Mouse (Mus musculus) CH12.LX (cell line): Measurements from ENCODE around the gene Trem1. TPM values are rescaled to one million over a fixed set of nuclear protein-coding genes. Genes with fewer than 3 reads are reported as not detected.

Experiments
- DNase-seq: peaks from one replicate; pipeline ENCODE4 v3.0.0-alpha.2; 2013; ENCODE audit errors: extremely low read depth
- H3K27ac ChIP-seq: 2 replicates; pipeline ENCODE4 v1.5.1; 2012; ENCODE audit warnings: low read depth, mild to moderate bottlenecking, control low read depth, moderate library complexity; ENCODE audit not compliant: insufficient read depth
- H3K27me3 ChIP-seq: replicated peaks from 2 replicates; pipeline ENCODE3; 2012; ENCODE audit warnings: inconsistent platforms
- H3K36me3 ChIP-seq, 2 experiments: replicated peaks in 1 of 2; 2 replicates each; pipeline versions ENCODE3 to v1.6.1; 2012; ENCODE audit warnings: inconsistent platforms in 1 of 2, low read length in 1 of 2, mild to moderate bottlenecking in 1 of 2, mixed read lengths in 1 of 2, moderate library complexity in 1 of 2; ENCODE audit not compliant: control insufficient read depth in 1 of 2, insufficient read depth in 1 of 2
- H3K4me1 ChIP-seq, 2 experiments: 2 replicates each; pipeline ENCODE4 v1.6.1; 2012; ENCODE audit warnings: inconsistent platforms in 1 of 2, moderate library complexity in 1 of 2; ENCODE audit not compliant: insufficient read depth in 2 of 2, control insufficient read depth in 1 of 2
- H3K4me2 ChIP-seq: 2 replicates; pipeline ENCODE4 v1.6.1; 2012; ENCODE audit warnings: low read depth, mild to moderate bottlenecking, control low read depth; ENCODE audit not compliant: poor library complexity, insufficient read depth, severe bottlenecking
- H3K4me3 ChIP-seq, 3 experiments: fragments of 150-350 bp in 1 of 3; sonication (generic) in 1 of 3; replicated peaks in 1 of 3; 2 replicates each; pipeline versions ENCODE3 to v1.5.1; 2011 to 2012; ENCODE audit warnings: low read depth in 2 of 3, low read length in 2 of 3, mild to moderate bottlenecking in 2 of 3, moderate library complexity in 2 of 3, control low read depth in 1 of 3, improper control_type of control experiment in 1 of 3, inconsistent platforms in 1 of 3, mixed read lengths in 1 of 3; ENCODE audit not compliant: poor library complexity in 1 of 3
- H3K79me2 ChIP-seq: replicated peaks from 2 replicates; pipeline ENCODE4 v1.6.1; 2012; ENCODE audit warnings: mild to moderate bottlenecking, moderate library complexity; ENCODE audit not compliant: control insufficient read depth, poor library complexity, insufficient read depth, severe bottlenecking; ENCODE audit errors: extremely low read depth
- H3K9ac ChIP-seq: 2 replicates; pipeline ENCODE4 v1.6.1; 2012; ENCODE audit warnings: low read depth, mild to moderate bottlenecking, control low read depth, moderate library complexity; ENCODE audit not compliant: insufficient read depth
- H3K9me3 ChIP-seq: replicated peaks from 2 replicates; pipeline ENCODE3; 2012; ENCODE audit warnings: low read length, inconsistent platforms, mixed read lengths
- CHD2 ChIP-seq: IDR thresholded peaks from 2 replicates; pipeline ENCODE4 v1.6.1; 2011; ENCODE audit warnings: low read length, improper control_type of control experiment
- GABPA ChIP-seq: IDR thresholded peaks from 2 replicates; pipeline ENCODE4 v1.6.1; 2012; ENCODE audit warnings: low read depth, low read length, improper control_type of control experiment, inconsistent platforms; ENCODE audit not compliant: insufficient replicate concordance
- IRF4 ChIP-seq: IDR thresholded peaks from 2 replicates; pipeline ENCODE4 v1.6.1; 2014; ENCODE audit warnings: low read depth, mild to moderate bottlenecking, inconsistent platforms, low read length, improper control_type of control experiment
- MAX ChIP-seq: IDR thresholded peaks from 2 replicates; pipeline ENCODE4 v1.6.1; 2011; ENCODE audit warnings: low read length, improper control_type of control experiment
- MEF2A ChIP-seq: IDR thresholded peaks from 2 replicates; pipeline ENCODE4 v1.6.1; 2014; ENCODE audit warnings: low read depth, mild to moderate bottlenecking, inconsistent platforms, low read length, improper control_type of control experiment, borderline replicate concordance
- MXI1 ChIP-seq: IDR thresholded peaks from 2 replicates; pipeline ENCODE4 v1.6.1; 2011; ENCODE audit warnings: mild to moderate bottlenecking, low read depth, low read length, improper control_type of control experiment
- MYC ChIP-seq: IDR thresholded peaks from 2 replicates; pipeline ENCODE4 v1.6.1; 2011; ENCODE audit warnings: low read depth, mild to moderate bottlenecking, improper control_type of control experiment, low read length
- NRF1 ChIP-seq: IDR thresholded peaks from 2 replicates; pipeline ENCODE4 v1.6.1; 2014; ENCODE audit warnings: low read depth, mild to moderate bottlenecking, inconsistent platforms, low read length, improper control_type of control experiment, moderate library complexity
- POLR2A ChIP-seq: IDR thresholded peaks from 2 replicates; pipeline ENCODE4 v1.6.1; 2011; ENCODE audit warnings: low read depth, mild to moderate bottlenecking, improper control_type of control experiment, low read length
- POLR2AphosphoS2 ChIP-seq: IDR thresholded peaks from 2 replicates; pipeline ENCODE4 v1.6.1; 2011; ENCODE audit warnings: low read depth, low read length, improper control_type of control experiment
- TBP ChIP-seq: conservative IDR thresholded peaks from 2 replicates; pipeline ENCODE4 v1.6.1; 2011; ENCODE audit warnings: low read depth, low read length, improper control_type of control experiment
- USF2 ChIP-seq: conservative IDR thresholded peaks from 2 replicates; pipeline ENCODE4 v1.6.1; 2011; ENCODE audit warnings: low read depth, low read length, improper control_type of control experiment
- ZC3H11A ChIP-seq: IDR thresholded peaks from 2 replicates; pipeline ENCODE4 v1.6.1; 2012; ENCODE audit warnings: low read depth, mild to moderate bottlenecking, inconsistent platforms, low read length, improper control_type of control experiment
- ZKSCAN1 ChIP-seq: IDR thresholded peaks from 2 replicates; pipeline ENCODE4 v1.6.1; 2012; ENCODE audit warnings: low read depth, inconsistent platforms, low read length, improper control_type of control experiment, borderline replicate concordance
- dilution Hi-C: fragments of 300-500 bp; cut with MboI; formaldehyde crosslinking; loops from 2 replicates; pipeline ENCODE4 v1.14.3; 2020; ENCODE audit warnings: low sequenced_read_pairs; ENCODE audit not compliant: extremely low pct_unique_long_range_greater_than_20kb, extremely low pct_ligation_motif_present
- in situ Hi-C: fragments of 300-500 bp; cut with MboI; formaldehyde crosslinking; loops from 3 replicates; pipeline ENCODE4 v1.14.3; 2019; ENCODE audit warnings: low sequenced_read_pairs, low pct_ligation_motif_present, low pct_unique_long_range_greater_than_20kb, mixed read lengths
- polyA plus RNA-seq: library from polyadenylated mRNA; unstranded; fragments of >175 nt; gene quantifications from 2 replicates; pipeline ENCODE4 v1.2.1, GENCODE M21; 2012; ENCODE audit warnings: low read depth; ENCODE audit not compliant: insufficient read length
- total RNA-seq, 2 experiments: library from RNA; depleted of rRNA; stranded (reverse); fragments of 300-350 nt in 1 of 2; fragments of >200 nt in 1 of 2; gene quantifications; 2 replicates each; pipeline ENCODE4 v1.2.3; 2012 to 2014

The Trem1 gene
- total and polyA plus RNA-seq, 3 experiments: 0.17 to 0.29 TPM; not detected in 1

- no peak overlapping the region for H3K4me3 ChIP-seq
- TF ChIP-seq MXI1: no peak
- TF ChIP-seq, all 38 proteins: peak for 0
- no peak overlapping the region for H3K9ac ChIP-seq
- no peak overlapping the region for H3K27ac ChIP-seq
- in situ Hi-C loops: no loop called here
- no peak overlapping the region for H3K4me2 ChIP-seq
- dilution Hi-C loops: no loop called here
- no peaks in the 10 kb centered on the region for H3K36me3 ChIP-seq
- no peak for DNase-seq
- H3K27me3 ChIP-seq: no peaks in the 10 kb centered on the region
- no peaks in the 10 kb centered on the region for H3K9me3 ChIP-seq
- peaks cover 0 to 26% of the 10 kb centered on the region in 2 experiments; a peak in 2 of 4 replicates for H3K4me1 ChIP-seq
- H3K79me2 ChIP-seq: no peaks in the 10 kb centered on the region
Observed at GRCm38 (mm10) chr17:48269833-48270232, 37.3 kb downstream of the Trem1 start.

GRCm38 (mm10) chr17:48272158-48272557, 39.6 kb downstream of the Trem1 start:
- Histone ChIP-seq H3K36me3 (no peaks in the 10 kb centered on the region), H3K27ac (no peak overlapping the region), H3K4me2 (no peak overlapping the region), H3K9ac (no peak overlapping the region), H3K9me3 (no peaks in the 10 kb centered on the region), H3K27me3 (no peaks in the 10 kb centered on the region), H3K79me2 (no peaks in the 10 kb centered on the region), H3K4me3 (no peak overlapping the region), H3K4me1 (peaks cover 0 to 18% of the 10 kb centered on the region in 2 experiments; a peak in 2 of 4 replicates)
- in situ Hi-C loops (no loop called here), dilution Hi-C loops (no loop called here)
- TF ChIP-seq NRF1 (no peak), MEF2A (no peak), IRF4 (no peak), POLR2A (no peak), MAX (no peak), USF2 (no peak)
- DNase-seq: no peak

- Histone ChIP-seq H3K79me2 (no peaks in the 10 kb centered on the region), H3K4me1 (peaks cover 0 to 15% of the 10 kb centered on the region in 2 experiments; a peak in 2 of 4 replicates), H3K27me3 (no peaks in the 10 kb centered on the region), H3K36me3 (no peaks in the 10 kb centered on the region), H3K27ac (no peak overlapping the region), H3K4me2 (no peak overlapping the region), H3K9ac (no peak overlapping the region), H3K4me3 (no peak overlapping the region), H3K9me3 (no peaks in the 10 kb centered on the region)
- in situ Hi-C loops: no loop called here
- dilution Hi-C loops: no loop called here
- TF ChIP-seq POLR2AphosphoS2 (no peak), TBP (no peak), MYC (no peak), NRF1 (no peak), GABPA (no peak), ZKSCAN1 (no peak), CHD2 (no peak), ZC3H11A (no peak)
- no peak for DNase-seq
Observed at GRCm38 (mm10) chr17:48272598-48272997, 40.0 kb downstream of the Trem1 start.
